Mouse (Mus musculus) stomach, embryonic 15.5 days (tissue): ENCODE measurements around the gene Ltn1. TPM values are rescaled to one million over a fixed set of nuclear protein-coding genes. Genes with fewer than 3 reads are reported as not detected.

Experiments used
- ATAC-seq: fragments of 200-750 bp; cut with Nextera tagmentation; 2 replicates; pipeline ENCODE4 v1.8.0; 2017; ENCODE audit warnings: low read depth, moderate number of reproducible peaks, moderate TSS enrichment; ENCODE audit not compliant: insufficient read depth, low FRiP score
- H3K27ac ChIP-seq: fragments of 300-500 bp; sonication (generic); 2 replicates; pipeline ENCODE4 v1.5.1; 2015; ENCODE audit warnings: mild to moderate bottlenecking, inconsistent platforms
- H3K27me3 ChIP-seq: fragments of 300-500 bp; sonication (generic); replicated peaks from 2 replicates; pipeline ENCODE4 v1.6.1; 2015; ENCODE audit warnings: inconsistent platforms
- H3K36me3 ChIP-seq: fragments of 300-500 bp; sonication (generic); 2 replicates; pipeline ENCODE4 v1.6.1; 2015; ENCODE audit warnings: inconsistent platforms
- H3K4me1 ChIP-seq: fragments of 300-500 bp; sonication (generic); 2 replicates; pipeline ENCODE4 v1.6.1; 2015; ENCODE audit warnings: inconsistent platforms
- H3K4me2 ChIP-seq: fragments of 300-500 bp; sonication (generic); 2 replicates; pipeline ENCODE4 v1.6.1; 2015; ENCODE audit warnings: mild to moderate bottlenecking, inconsistent platforms
- H3K4me3 ChIP-seq: fragments of 300-500 bp; sonication (generic); replicated peaks from 2 replicates; pipeline ENCODE4 v1.5.1; 2015; ENCODE audit warnings: inconsistent platforms
- H3K9ac ChIP-seq: fragments of 300-500 bp; sonication (generic); 2 replicates; pipeline ENCODE4 v1.6.1; 2015; ENCODE audit warnings: inconsistent platforms
- H3K9me3 ChIP-seq: fragments of 300-500 bp; sonication (generic); 2 replicates; pipeline ENCODE4 v1.6.1; 2016; ENCODE audit warnings: inconsistent platforms
- WGBS: fragments of 180-500 bp; shearing (Covaris S2); methylation state at CpG from one replicate; pipeline ENCODE4 v1.1.7; 2015; 5-methylcytosine and 5-hydroxymethylcytosine counted together
- polyA plus RNA-seq: library from polyadenylated mRNA; unstranded; fragments of >200 nt; fragmentation: Nextera tagmentation; extraction: Ambion mirVana; gene quantifications from 2 replicates; pipeline ENCODE4 v1.2.1, GENCODE M21; 2015

Ltn1 gene
- polyA plus RNA-seq, 1 experiment from 2014 or later = 23.2 TPM

DNA sequence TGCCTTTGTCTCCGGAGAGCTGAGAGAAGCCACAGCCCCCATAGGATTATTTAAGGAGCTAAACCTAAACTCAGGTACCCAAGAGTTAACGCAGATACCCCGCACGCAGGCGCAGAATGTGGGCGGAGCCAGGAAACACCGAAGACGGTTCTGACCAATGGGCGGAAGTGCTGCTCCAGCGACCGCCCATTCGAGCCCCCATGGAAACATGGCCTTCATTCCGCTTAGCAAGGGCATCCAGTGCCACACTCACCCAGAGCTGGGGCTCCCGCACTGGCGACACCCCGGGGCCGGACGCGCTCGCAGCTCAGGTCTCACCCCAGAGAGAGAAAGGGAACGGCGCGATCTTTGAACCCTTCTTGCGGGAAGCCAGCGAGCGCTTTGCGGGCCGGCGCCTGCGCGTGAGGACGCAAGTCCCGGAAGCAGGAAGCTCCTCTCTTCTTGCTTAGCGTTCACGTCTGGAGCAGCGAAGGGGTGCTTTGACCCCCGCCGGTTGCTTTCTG lies 7.8 kb upstream of the Ltn1 start, which contains the start of gene Rwdd2b:
Rwdd2b (minus strand) TSS at position 390 of the 503 bp plus-strand sequence.
- Histone ChIP-seq H3K27ac (peak within 1 kb of the TSS; percentile 77), H3K36me3 (no peaks in the 10 kb centered on the region), H3K9me3 (no peaks in the 10 kb centered on the region), H3K27me3 (no peaks in the 10 kb centered on the region), H3K9ac (peak within 1 kb of the TSS; percentile 61), H3K4me3 (peak within 1 kb of the TSS; percentile 62), H3K4me1 (peaks cover 8% of the 10 kb centered on the region; the same call in 1 of the 2 replicates), H3K4me2 (peak within 1 kb of the TSS; percentile 69)
- under 1% methylated on average over 38 of the region's 38 CpGs for WGBS
- ATAC-seq = peak; percentile 96

DNA sequence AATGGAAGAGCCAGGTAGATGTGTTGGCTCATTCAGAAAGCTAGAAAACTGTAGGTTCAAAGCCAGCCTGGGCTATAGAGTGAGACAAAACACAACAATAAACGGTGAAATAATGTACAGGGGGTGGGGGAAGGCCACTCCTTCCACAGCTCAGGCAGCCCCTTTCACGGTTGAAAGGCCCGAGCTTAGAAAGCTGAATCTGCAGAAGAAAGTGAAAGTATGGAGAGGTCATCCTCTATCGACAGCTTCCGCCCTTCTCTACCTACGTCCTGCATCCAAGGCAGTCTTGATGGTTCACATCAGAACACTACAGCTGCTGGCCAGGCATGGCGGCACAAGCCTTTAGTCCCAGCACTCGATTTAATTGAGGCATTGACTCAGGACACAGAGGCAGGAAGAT lies 6.3 kb upstream of the Ltn1 start:
- H3K9ac ChIP-seq = no peak overlapping the region
- 89% methylated on average over 8 of the region's 8 CpGs for WGBS
- H3K9me3 ChIP-seq = no peaks in the 10 kb centered on the region
- no peak overlapping the region for H3K4me3 ChIP-seq
- no peaks in the 10 kb centered on the region for H3K27me3 ChIP-seq
- no peak overlapping the region for H3K4me2 ChIP-seq
- no peaks in the 10 kb centered on the region for H3K36me3 ChIP-seq
- no peak for ATAC-seq
- no peak overlapping the region for H3K27ac ChIP-seq
- peaks cover 8% of the 10 kb centered on the region; the same call in 1 of the 2 replicates for H3K4me1 ChIP-seq

DNA sequence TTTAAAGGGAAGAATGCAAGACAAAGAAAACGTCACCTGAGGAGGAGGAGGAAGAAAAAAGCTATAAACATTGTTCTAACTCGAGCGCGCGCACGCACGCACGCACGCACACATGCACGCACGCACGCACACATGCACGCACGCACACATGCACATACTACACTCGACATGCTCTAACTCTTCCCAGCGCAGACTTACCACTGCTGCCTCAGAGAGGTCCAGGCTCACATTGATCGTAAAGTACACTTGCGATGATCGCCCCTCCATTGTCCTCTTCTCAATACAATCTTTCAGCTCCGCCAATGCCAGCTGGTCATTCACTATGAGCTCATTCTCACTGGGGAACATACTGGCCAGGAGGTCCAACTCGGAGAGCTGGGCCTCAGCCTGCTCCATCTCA lies 4.7 kb upstream of the Ltn1 start:
- Histone ChIP-seq H3K4me2 (no peak overlapping the region), H3K27me3 (no peaks in the 10 kb centered on the region), H3K4me3 (no peak overlapping the region), H3K9me3 (no peaks in the 10 kb centered on the region), H3K36me3 (no peaks in the 10 kb centered on the region), H3K27ac (no peak overlapping the region), H3K4me1 (peaks cover 8% of the 10 kb centered on the region; the same call in 1 of the 2 replicates), H3K9ac (no peak overlapping the region)
- 93% methylated on average over 21 of the region's 21 CpGs for whole genome bisulfite sequencing
- no peak for ATAC-seq

DNA sequence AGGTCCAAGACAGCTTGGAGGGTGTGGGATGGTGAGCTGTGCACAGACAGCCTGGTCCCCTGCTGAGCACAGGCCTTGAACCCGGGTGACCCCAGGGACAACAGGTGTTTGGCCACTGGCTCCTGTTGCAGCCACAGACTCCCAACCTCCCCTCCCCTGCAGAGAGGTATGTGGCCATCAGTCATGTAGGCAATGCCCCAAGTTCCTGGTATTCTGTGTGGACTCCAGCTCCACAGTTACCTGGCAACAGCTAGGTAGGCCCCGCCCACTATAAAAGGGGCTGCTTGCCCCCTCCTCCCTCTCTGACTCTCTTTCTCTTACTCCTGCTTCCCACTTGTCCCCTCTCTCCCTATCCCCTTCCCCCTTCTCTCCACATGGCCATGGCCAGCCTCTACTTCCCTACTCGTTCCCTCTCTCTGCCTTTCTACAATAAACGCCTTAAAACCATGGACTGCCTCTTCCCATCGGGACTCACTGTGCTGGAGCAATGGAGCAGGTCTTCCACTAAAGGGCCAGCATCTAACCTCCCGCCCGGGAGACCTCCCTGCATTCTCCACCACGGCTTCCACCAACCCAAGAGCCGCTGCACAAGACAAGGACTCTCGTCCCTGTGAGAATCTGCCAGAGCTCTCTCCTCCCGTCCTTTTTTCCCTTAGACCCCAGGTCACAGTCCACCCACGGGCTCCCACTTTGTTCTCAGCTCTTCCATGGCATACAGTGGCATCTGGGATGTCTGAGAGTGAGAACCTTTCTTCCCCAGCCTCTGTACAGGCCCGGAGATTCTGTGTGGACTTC lies 3.2 kb upstream of the Ltn1 start:
- Histone ChIP-seq H3K27me3 (no peaks in the 10 kb centered on the region), H3K4me1 (no peaks in the 10 kb centered on the region; the same call in none of the 2 replicates), H3K4me2 (no peak overlapping the region), H3K27ac (no peak overlapping the region), H3K36me3 (no peaks in the 10 kb centered on the region), H3K4me3 (no peak overlapping the region), H3K9me3 (no peaks in the 10 kb centered on the region), H3K9ac (no peak overlapping the region)
- ATAC-seq = no peak
- 86% methylated on average over 13 of the region's 13 CpGs for WGBS

DNA sequence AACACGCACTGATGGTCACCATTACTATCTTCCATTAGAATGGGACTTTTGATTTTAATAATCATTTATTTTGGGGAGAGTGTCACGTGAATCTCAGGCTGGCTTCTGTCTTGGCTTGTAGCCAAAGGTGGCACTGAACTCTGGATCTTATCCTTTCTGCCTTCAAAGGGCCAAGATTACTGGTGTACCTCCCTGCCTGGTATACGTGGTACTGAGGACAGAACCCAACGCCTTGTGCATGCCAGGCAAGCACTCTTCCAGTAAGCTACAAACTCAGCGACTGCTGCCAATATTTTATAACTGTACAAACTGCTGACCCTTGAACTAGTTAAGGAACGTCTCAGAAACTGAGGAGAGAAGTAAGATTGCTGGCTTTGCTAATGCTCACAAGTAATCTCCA lies 2.5 kb upstream of the Ltn1 start:
- H3K4me1 ChIP-seq = no peaks in the 10 kb centered on the region; the same call in none of the 2 replicates
- no peak for ATAC-seq
- no peaks in the 10 kb centered on the region for H3K36me3 ChIP-seq
- H3K9me3 ChIP-seq = no peaks in the 10 kb centered on the region
- H3K4me2 ChIP-seq = no peak overlapping the region
- H3K4me3 ChIP-seq = no peak overlapping the region
- no peak overlapping the region for H3K27ac ChIP-seq
- H3K9ac ChIP-seq = no peak overlapping the region
- 77% methylated on average over 6 of the region's 6 CpGs for WGBS
- no peaks in the 10 kb centered on the region for H3K27me3 ChIP-seq

DNA sequence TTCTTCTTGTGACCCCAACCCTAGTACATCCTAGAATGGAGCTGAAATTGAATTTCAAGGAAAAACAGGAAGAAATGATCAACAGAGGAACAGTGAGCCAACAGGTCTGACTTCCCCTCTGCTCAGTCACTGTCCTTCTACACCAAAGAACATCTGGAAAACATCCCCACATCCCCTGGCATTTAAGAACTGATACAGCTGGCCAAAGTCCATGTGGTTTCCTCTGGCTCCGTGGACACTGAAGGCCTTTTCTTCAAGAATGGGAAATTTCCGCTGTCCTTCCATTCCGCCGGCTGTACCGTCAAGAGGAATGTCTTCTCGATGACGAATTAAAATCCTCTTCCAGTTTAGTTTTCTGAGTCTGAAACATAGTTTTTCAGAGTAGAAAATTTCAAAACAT lies 1.9 kb upstream of the Ltn1 start:
- Histone ChIP-seq H3K4me2 (no peak overlapping the region), H3K9me3 (no peaks in the 10 kb centered on the region), H3K4me3 (no peak overlapping the region), H3K9ac (no peak overlapping the region), H3K4me1 (no peaks in the 10 kb centered on the region; the same call in 1 of the 2 replicates), H3K27ac (no peak overlapping the region), H3K36me3 (no peaks in the 10 kb centered on the region), H3K27me3 (no peaks in the 10 kb centered on the region)
- 79% methylated on average over 7 of the region's 7 CpGs for WGBS
- no peak for ATAC-seq

DNA sequence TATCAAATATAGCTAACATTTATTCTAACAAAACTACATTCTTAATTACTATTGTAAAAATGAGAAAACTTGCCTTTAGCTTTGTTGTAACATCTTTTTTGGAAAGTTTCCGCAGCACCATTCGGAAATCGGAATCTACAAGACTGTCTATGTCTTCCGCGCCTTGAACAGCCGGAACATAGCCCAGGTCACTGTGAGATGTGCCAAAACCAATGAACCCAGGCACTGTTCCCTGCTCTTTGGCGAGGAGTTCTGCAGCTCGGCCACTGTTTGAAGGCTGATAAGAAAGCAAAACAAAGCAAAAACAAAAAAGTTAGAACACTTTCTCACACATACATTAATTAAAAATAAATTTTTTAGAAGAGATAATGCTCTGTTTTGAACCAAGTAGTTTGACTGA lies 4.9 kb downstream of the Ltn1 start:
- Histone ChIP-seq H3K4me3 (no peak overlapping the region), H3K27ac (no peak overlapping the region), H3K9ac (no peak overlapping the region), H3K9me3 (no peaks in the 10 kb centered on the region), H3K4me2 (no peak overlapping the region), H3K27me3 (no peaks in the 10 kb centered on the region), H3K4me1 (no peaks in the 10 kb centered on the region; the same call in 1 of the 2 replicates), H3K36me3 (peaks cover 36% of the 10 kb centered on the region)
- WGBS = 92% methylated on average over 8 of the region's 8 CpGs
- ATAC-seq = no peak

DNA sequence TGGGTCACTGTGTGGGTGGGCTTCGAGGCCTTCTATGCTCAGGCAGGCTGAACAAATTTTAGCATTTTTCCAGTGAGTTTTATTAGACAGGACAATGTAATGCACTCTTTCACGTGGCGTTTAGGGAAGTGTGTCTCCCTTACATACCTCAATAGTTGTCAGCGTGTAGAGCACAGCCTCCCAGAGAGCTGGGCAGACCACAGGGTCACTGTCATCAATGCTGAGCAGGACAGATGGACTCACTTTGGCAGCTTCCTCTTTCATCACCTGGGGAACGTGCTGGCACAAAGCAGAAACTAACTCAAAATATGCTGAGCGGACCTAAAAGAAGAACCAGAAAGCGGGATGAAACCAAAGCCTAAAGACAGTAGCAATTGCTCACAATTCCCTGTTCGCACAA lies 11.8 kb downstream of the Ltn1 start:
- Histone ChIP-seq H3K4me3 (no peak overlapping the region), H3K4me1 (no peaks in the 10 kb centered on the region), H3K36me3 (peaks cover 67% of the 10 kb centered on the region), H3K9ac (no peak overlapping the region), H3K27ac (no peak overlapping the region), H3K9me3 (no peaks in the 10 kb centered on the region), H3K27me3 (no peaks in the 10 kb centered on the region), H3K4me2 (no peak overlapping the region)
- ATAC-seq = no peak
- WGBS = 90% methylated on average over 8 of the region's 8 CpGs

DNA sequence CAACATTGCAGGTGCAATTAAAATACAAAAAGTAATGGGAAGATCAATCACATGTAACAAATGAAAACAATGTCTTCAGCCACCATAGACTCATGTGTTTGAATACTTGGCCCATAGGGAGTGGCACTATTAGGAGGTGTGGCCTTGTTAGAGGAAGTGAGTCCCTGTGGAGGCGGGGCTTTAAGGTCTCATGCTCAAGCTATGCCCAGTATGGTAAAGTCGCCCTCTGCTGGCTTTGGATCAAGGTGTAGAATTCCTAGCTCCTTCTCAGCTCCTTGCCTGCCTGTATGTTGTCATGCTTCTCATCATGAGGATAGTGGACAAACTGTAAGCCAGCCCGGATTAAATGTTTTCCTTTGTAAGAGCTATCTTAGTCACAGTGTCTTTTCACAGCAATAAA lies 27.4 kb downstream of the Ltn1 start:
- Histone ChIP-seq H3K9me3 (no peaks in the 10 kb centered on the region), H3K9ac (no peak overlapping the region), H3K27me3 (no peaks in the 10 kb centered on the region), H3K36me3 (peaks cover 43% of the 10 kb centered on the region), H3K27ac (no peak overlapping the region), H3K4me1 (no peaks in the 10 kb centered on the region), H3K4me3 (no peak overlapping the region), H3K4me2 (no peak overlapping the region)
- no peak for ATAC-seq
- 82% methylated on average over 3 of the region's 3 CpGs for WGBS

DNA sequence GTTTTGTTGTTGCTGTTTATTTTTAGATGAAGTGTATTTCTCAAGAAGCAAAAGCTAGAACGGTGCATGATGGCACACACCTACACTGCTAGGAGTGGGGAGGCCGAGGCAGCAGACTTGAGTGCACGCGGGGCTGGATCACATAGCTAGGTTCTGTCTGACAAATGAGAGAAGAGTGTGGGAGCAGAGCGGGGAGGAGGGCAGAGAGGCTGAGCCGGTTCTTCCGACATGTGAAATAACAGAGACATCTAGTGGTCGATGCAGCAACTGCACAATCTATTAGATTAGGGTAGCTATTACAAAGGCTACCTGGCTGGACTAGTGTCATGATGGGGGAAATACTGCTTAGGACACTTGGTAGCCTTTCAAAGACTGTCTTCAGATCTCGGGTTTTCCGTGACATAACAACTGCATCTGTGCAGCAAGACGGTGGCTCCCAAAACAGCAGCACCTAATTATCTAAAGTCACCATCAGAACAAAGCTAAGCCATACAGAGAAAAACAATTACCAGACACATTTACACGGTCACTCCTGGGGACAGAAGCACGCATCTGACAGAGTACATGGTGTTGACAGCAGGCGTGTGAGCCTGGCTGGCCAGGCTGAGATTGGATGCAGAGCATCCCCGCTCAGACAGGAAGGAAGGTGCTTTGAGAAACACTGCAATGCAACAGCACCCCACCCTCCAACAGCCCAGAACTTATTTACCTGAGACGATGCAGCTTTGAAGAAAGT lies 38.4 kb downstream of the Ltn1 start:
- no peak overlapping the region for H3K27ac ChIP-seq
- no peak overlapping the region for H3K4me2 ChIP-seq
- 50% methylated on average over 16 of the region's 16 CpGs for WGBS
- no peak overlapping the region for H3K4me3 ChIP-seq
- peaks cover 30% of the 10 kb centered on the region for H3K36me3 ChIP-seq
- H3K9ac ChIP-seq = no peak overlapping the region
- no peaks in the 10 kb centered on the region for H3K4me1 ChIP-seq
- H3K9me3 ChIP-seq = no peaks in the 10 kb centered on the region
- no peaks in the 10 kb centered on the region for H3K27me3 ChIP-seq
- peak; percentile 66 for ATAC-seq

DNA sequence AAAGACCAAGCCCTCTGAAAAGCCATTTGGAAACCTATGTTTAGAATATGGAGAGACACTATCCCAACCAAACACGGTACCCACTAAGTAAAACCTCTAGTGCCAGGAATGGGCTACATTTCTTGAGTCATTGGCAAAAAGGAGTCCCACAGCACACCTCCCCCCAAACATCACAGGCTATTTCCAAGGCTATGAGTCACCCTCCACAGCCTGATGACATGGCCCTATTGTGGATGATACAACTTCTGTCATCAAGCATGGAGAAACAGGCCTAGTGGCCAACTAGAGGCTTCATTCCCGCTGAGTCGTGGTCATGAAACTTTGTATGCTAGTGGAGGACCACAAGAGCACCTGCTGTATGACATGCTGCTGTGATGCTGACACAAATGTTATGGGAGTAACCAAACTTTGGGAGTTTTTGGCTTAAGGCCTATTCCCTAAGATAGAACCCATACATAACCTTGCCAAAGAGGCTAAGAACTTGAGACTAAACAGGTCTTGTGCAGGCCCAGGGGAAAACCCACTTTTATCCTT lies 44.9 kb downstream of the Ltn1 start:
- Histone ChIP-seq H3K9me3 (no peaks in the 10 kb centered on the region), H3K27ac (no peak overlapping the region), H3K36me3 (peaks cover 20% of the 10 kb centered on the region; the same call in 1 of the 2 replicates), H3K9ac (no peak overlapping the region), H3K4me3 (no peak overlapping the region), H3K27me3 (no peaks in the 10 kb centered on the region), H3K4me1 (no peaks in the 10 kb centered on the region), H3K4me2 (no peak overlapping the region)
- 95% methylated on average over 3 of the region's 3 CpGs for WGBS
- no peak for ATAC-seq

DNA sequence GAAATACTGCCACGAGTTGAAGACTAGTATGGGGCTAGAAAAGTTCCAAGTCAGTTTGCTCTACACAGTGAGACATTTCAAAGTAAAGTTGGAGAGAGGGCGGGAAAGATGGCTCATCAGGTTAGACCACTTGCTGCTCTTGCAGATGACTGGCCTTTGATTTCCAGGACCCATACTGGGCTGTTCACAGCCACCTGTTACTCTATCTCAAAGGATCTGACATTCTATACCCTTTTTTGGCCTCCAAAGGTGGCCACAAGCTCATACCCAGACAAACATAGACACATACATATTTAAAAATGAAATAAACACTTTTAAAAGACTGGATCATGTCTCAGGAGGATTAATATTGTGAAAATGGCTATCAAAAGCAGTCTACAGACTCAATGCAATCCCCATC lies 48.0 kb downstream of the Ltn1 start:
- WGBS = 79% methylated on average over 2 of the region's 2 CpGs
- Histone ChIP-seq H3K9ac (no peak overlapping the region), H3K27ac (no peak overlapping the region), H3K27me3 (no peaks in the 10 kb centered on the region), H3K9me3 (no peaks in the 10 kb centered on the region), H3K4me3 (no peak overlapping the region), H3K4me1 (no peaks in the 10 kb centered on the region), H3K4me2 (no peak overlapping the region), H3K36me3 (peaks cover 36% of the 10 kb centered on the region)
- ATAC-seq = no peak
